Mouse (Mus musculus): ENCODE results near the gene Hs6st2.

Gene Hs6st2

GRCm38 (mm10) chrX:51343595-51343994, 338.1 kb downstream of the Hs6st2 start:
- no peak for DNase-seq (ENCODE audit: low spot score in 2 of 2)
